Comparison of ENCODE assay signal across 27 mouse cellular contexts in the genomic region with DNA sequence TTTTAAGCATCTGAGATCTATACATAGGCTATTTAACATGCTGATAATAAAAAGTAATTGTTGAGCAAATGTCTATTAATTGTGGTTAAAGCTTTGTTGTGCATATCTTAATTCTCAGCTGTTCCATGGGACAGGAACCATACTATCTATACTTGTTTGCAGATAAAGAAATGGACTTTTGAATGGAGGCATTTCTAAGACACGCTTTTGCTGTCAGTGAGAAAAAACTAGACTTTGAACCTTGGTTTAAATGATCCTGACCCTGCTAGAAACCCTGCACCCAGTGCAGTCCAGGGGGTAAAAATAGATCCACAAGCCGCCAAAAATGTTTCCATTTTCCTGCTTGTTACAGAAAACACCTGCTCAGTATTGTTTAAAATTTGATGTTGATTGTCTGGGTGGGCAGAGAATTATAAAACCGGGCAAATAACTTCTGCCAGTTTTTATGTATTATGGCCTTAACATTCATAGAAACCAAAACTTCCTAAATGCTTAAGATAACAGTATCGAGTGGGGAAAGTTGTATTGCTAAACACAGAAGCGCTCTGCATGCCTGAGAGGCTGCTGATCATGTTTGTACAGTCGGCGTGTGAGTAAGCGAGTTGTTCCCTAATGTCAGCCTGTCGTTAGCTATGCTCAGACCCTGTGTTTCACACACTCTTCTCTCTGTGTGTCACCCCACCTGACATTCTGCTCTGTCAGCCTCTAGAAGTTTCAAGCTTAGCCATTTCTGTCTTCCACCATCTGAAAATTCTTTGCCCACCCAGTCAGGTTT. TPM values are rescaled to one million over a fixed set of nuclear protein-coding genes. Genes with fewer than 3 reads are reported as not detected.
DNase-seq lines count a peak whose midpoint lies in the region; ATAC-seq lines count a peak whose summit lies in the region.
"Had no signal": no experiment of that assay in that cellular context is flagged by ENCODE, and none has a peak within 500 bp of the region (broad histone marks: within the 10 kb centered on the region; RNA-seq: fewer than 3 reads in every experiment).

No protein-coding gene starts in this region.

- no peak for ATAC-seq in kidney, embryonic 14.5 days (ENCODE audit: low FRiP score, low TSS enrichment)
- ATAC-seq in liver, embryonic 16.5 days (ENCODE audit: low read depth) = peak; percentile 27; the same call in 1 of the 2 replicates
- peak; percentile 68 for ATAC-seq in intestine, embryonic 16.5 days
- ATAC-seq: forebrain, postnatal 0 days had no signal

- no peak overlapping the region for H3K4me3 ChIP-seq in kidney, embryonic 14.5 days (ENCODE audit: low read length)
- H3K4me3 ChIP-seq in liver, embryonic 16.5 days (ENCODE audit: low read depth, low read length) = no peak overlapping the region
- no peak overlapping the region for H3K4me3 ChIP-seq in intestine, embryonic 16.5 days (ENCODE audit: low read length)
- H3K4me3 ChIP-seq: embryonic facial prominence, embryonic 10.5 days; embryonic facial prominence, embryonic 15.5 days; forebrain, embryonic 12.5 days; hindbrain, embryonic 13.5 days; lung, embryonic 15.5 days; midbrain, embryonic 12.5 days; myocyte; neural tube, embryonic 12.5 days had no signal

- H3K4me1 ChIP-seq in kidney, embryonic 14.5 days (ENCODE audit: control insufficient read depth, insufficient read depth, low read length) = no peaks in the 10 kb centered on the region
- H3K4me1 ChIP-seq in liver, embryonic 16.5 days (ENCODE audit: control insufficient read depth, low read depth, low read length) = no peaks in the 10 kb centered on the region
- H3K4me1 ChIP-seq in intestine, embryonic 16.5 days (ENCODE audit: control insufficient read depth, insufficient read depth, low read length) = peaks cover 4% of the 10 kb centered on the region; the same call in 1 of the 2 replicates
- H3K4me1 ChIP-seq: embryonic facial prominence, embryonic 10.5 days; embryonic facial prominence, embryonic 15.5 days; forebrain, embryonic 12.5 days; hindbrain, embryonic 13.5 days; lung, embryonic 15.5 days; midbrain, embryonic 12.5 days; neural tube, embryonic 12.5 days had no signal

- 85% methylated on average over 9 of the region's 9 CpGs for WGBS in kidney, embryonic 14.5 days
- WGBS in liver, embryonic 16.5 days (ENCODE audit: insufficient replicate concordance) = 45% methylated on average over 9 of the region's 9 CpGs
- WGBS in intestine, embryonic 16.5 days = 49% methylated on average over 9 of the region's 9 CpGs

- H3K36me3 ChIP-seq in kidney, embryonic 14.5 days (ENCODE audit: control insufficient read depth, insufficient read depth, low read length) = no peaks in the 10 kb centered on the region
- no peaks in the 10 kb centered on the region for H3K36me3 ChIP-seq in liver, embryonic 16.5 days (ENCODE audit: control insufficient read depth, insufficient read depth)
- H3K36me3 ChIP-seq in intestine, embryonic 16.5 days (ENCODE audit: control insufficient read depth, insufficient read depth, low read length) = no peaks in the 10 kb centered on the region
- H3K36me3 ChIP-seq: embryonic facial prominence, embryonic 15.5 days; lung, embryonic 15.5 days had no signal

- DNase-seq in kidney, adult 8-10 months = peak; percentile 31 to 49
- no peak for DNase-seq in liver
- no peak for DNase-seq in ovary, postnatal 36 days (ENCODE audit: low spot score)
- DNase-seq: adrenal gland, postnatal 10 days; B cell, adult 2 months; cerebellum, adult 8-10 months; cerebellum, postnatal 25 days; forebrain, postnatal 0 days; gastrocnemius, postnatal 25 days; heart, adult 11 months; heart, postnatal 4 days; layer of hippocampus, postnatal 36 days; left cerebral cortex, postnatal 4 days; right cerebral cortex, postnatal 4 days had no signal

- no peak overlapping the region for H3K4me2 ChIP-seq in kidney, embryonic 14.5 days (replicated peaks; ENCODE audit: low read depth, low read length)
- H3K4me2 ChIP-seq in liver, embryonic 16.5 days (ENCODE audit: low read depth, low read length) = no peak overlapping the region
- no peak overlapping the region for H3K4me2 ChIP-seq in intestine, embryonic 16.5 days (ENCODE audit: low read depth, low read length)
- H3K4me2 ChIP-seq: embryonic facial prominence, embryonic 15.5 days; forebrain, embryonic 12.5 days; heart, embryonic 11.5 days; hindbrain, embryonic 13.5 days; lung, embryonic 15.5 days; midbrain, embryonic 12.5 days; neural tube, embryonic 12.5 days had no signal

- no peak overlapping the region for H3K27ac ChIP-seq in kidney, embryonic 14.5 days (ENCODE audit: low read depth, low read length)
- H3K27ac ChIP-seq in liver, embryonic 16.5 days (ENCODE audit: low read length) = no peak overlapping the region
- H3K27ac ChIP-seq in intestine, embryonic 16.5 days (ENCODE audit: low read length) = peak overlapping the region; percentile 45; the same call in 1 of the 2 replicates
- H3K27ac ChIP-seq: embryonic facial prominence, embryonic 10.5 days; embryonic facial prominence, embryonic 15.5 days; forebrain, embryonic 12.5 days; hindbrain, embryonic 13.5 days; liver, embryonic 14.5 days; lung, embryonic 15.5 days; midbrain, embryonic 12.5 days; neural tube, embryonic 12.5 days had no signal

- H3K27me3 ChIP-seq in kidney, embryonic 14.5 days (ENCODE audit: control insufficient read depth, insufficient read depth, low read length) = no peaks in the 10 kb centered on the region
- no peaks in the 10 kb centered on the region for H3K27me3 ChIP-seq in liver, embryonic 16.5 days (ENCODE audit: control insufficient read depth, insufficient read depth, low read depth, low read length)
- no peaks in the 10 kb centered on the region for H3K27me3 ChIP-seq in intestine, embryonic 16.5 days (replicated peaks; ENCODE audit: control insufficient read depth, insufficient read depth, low read length)
- H3K27me3 ChIP-seq: embryonic facial prominence, embryonic 15.5 days; forebrain, embryonic 12.5 days; hindbrain, embryonic 13.5 days; lung, embryonic 15.5 days; midbrain, embryonic 12.5 days; neural tube, embryonic 12.5 days had no signal

- H3K9me3 ChIP-seq in kidney, embryonic 14.5 days (ENCODE audit: control insufficient read depth, low read length) = no peaks in the 10 kb centered on the region
- no peaks in the 10 kb centered on the region for H3K9me3 ChIP-seq in liver, embryonic 16.5 days (replicated peaks; ENCODE audit: control insufficient read depth, low read length)
- H3K9me3 ChIP-seq in intestine, embryonic 16.5 days (ENCODE audit: control insufficient read depth, low read length) = no peaks in the 10 kb centered on the region
- H3K9me3 ChIP-seq: embryonic facial prominence, embryonic 10.5 days; embryonic facial prominence, embryonic 15.5 days; forebrain, embryonic 12.5 days; hindbrain, embryonic 13.5 days; lung, embryonic 15.5 days; midbrain, embryonic 12.5 days; neural tube, embryonic 12.5 days had no signal

- no peak overlapping the region for H3K9ac ChIP-seq in kidney, embryonic 14.5 days (ENCODE audit: low read depth, low read length)
- H3K9ac ChIP-seq in liver, embryonic 16.5 days (ENCODE audit: low read depth, low read length) = no peak overlapping the region
- no peak overlapping the region for H3K9ac ChIP-seq in intestine, embryonic 16.5 days (ENCODE audit: low read depth, low read length)
- H3K9ac ChIP-seq: embryonic facial prominence, embryonic 15.5 days; forebrain, embryonic 12.5 days; forebrain, postnatal 0 days; hindbrain, embryonic 13.5 days; liver, embryonic 14.5 days; lung, embryonic 15.5 days; midbrain, embryonic 12.5 days; neural tube, embryonic 12.5 days had no signal

RNA-seq across cellular contexts. Expression of gene Ube2j1, which starts 23.6 kb away (rescaled TPM):
- 34.4 and 43.6 TPM in 2 replicates for polyA plus RNA-seq in kidney, embryonic 14.5 days (2014; fragmentation: Nextera tagmentation; extraction: Ambion mirVana)
- 25.6 and 28.6 TPM in 2 replicates for polyA plus RNA-seq in liver, embryonic 16.5 days (2015; fragmentation: Nextera tagmentation; extraction: Ambion mirVana)
- 43.0 and 44.9 TPM in 2 replicates for polyA plus RNA-seq in intestine, embryonic 16.5 days (2015; fragmentation: Nextera tagmentation; extraction: Ambion mirVana)

RNA-seq across cellular contexts. Expression of gene Rragd, which starts 24.8 kb away (rescaled TPM):
- polyA plus RNA-seq in kidney, embryonic 14.5 days (2014; fragmentation: Nextera tagmentation; extraction: Ambion mirVana) = 14.5 and 21.1 TPM in 2 replicates
- polyA plus RNA-seq in liver, embryonic 16.5 days (2015; fragmentation: Nextera tagmentation; extraction: Ambion mirVana) = 1.1 and 1.4 TPM in 2 replicates
- 28.0 and 30.1 TPM in 2 replicates for polyA plus RNA-seq in intestine, embryonic 16.5 days (2015; fragmentation: Nextera tagmentation; extraction: Ambion mirVana)

RNA-seq across cellular contexts. Expression of gene Gabrr2, which starts 55.2 kb away (rescaled TPM):
- polyA plus RNA-seq in kidney, embryonic 14.5 days (2014; fragmentation: Nextera tagmentation; extraction: Ambion mirVana) = not detected in 2 replicates
- not detected in 2 replicates for polyA plus RNA-seq in liver, embryonic 16.5 days (2015; fragmentation: Nextera tagmentation; extraction: Ambion mirVana)
- polyA plus RNA-seq in intestine, embryonic 16.5 days (2015; fragmentation: Nextera tagmentation; extraction: Ambion mirVana) = 0.10 and 0.24 TPM in 2 replicates
- polyA plus RNA-seq: embryonic facial prominence, embryonic 10.5 days; forebrain, postnatal 0 days had no signal

RNA-seq across cellular contexts. Expression of gene Ankrd6, which starts 57.0 kb away (rescaled TPM):
- 7.1 and 14.3 TPM in 2 replicates for polyA plus RNA-seq in kidney, embryonic 14.5 days (2014; fragmentation: Nextera tagmentation; extraction: Ambion mirVana)
- 0.55 and 0.60 TPM in 2 replicates for polyA plus RNA-seq in liver, embryonic 16.5 days (2015; fragmentation: Nextera tagmentation; extraction: Ambion mirVana)
- 2.8 and 2.9 TPM in 2 replicates for polyA plus RNA-seq in intestine, embryonic 16.5 days (2015; fragmentation: Nextera tagmentation; extraction: Ambion mirVana)

Comparison
In these comparisons a context has a peak if more than half of its experiments do, and no peak if none do; other contexts are left out.
1. DNase-seq: peak in kidney, adult 8-10 months (2 of 2); none in liver (single experiment) and ovary, postnatal 36 days (single experiment).